Mouse (Mus musculus) neural tube, embryonic 14.5 days (tissue): ENCODE results near the gene Dchs2. TPM values are rescaled to one million over a fixed set of nuclear protein-coding genes. Genes with fewer than 3 reads are reported as not detected.

Source experiments
- ATAC-seq: fragments of 200-750 bp; cut with Nextera tagmentation; 2 replicates; pipeline ENCODE4 v1.8.0; 2017; ENCODE audit warnings: low read depth, mild to moderate bottlenecking, moderate TSS enrichment, moderate library complexity
- H3K27ac ChIP-seq: fragments of 300-500 bp; sonication (generic); 2 replicates; pipeline ENCODE4 v1.5.1; 2014; ENCODE audit warnings: low read depth, mild to moderate bottlenecking, control low read depth, low read length, moderate library complexity, mixed read lengths
- H3K27me3 ChIP-seq: fragments of 300-500 bp; sonication (generic); 2 replicates; pipeline ENCODE4 v1.6.1; 2014; ENCODE audit warnings: low read length; ENCODE audit not compliant: control insufficient read depth, insufficient read depth
- H3K36me3 ChIP-seq: fragments of 300-500 bp; sonication (generic); 2 replicates; pipeline ENCODE4 v1.6.1; 2014; ENCODE audit warnings: low read length, mixed read lengths; ENCODE audit not compliant: control insufficient read depth, insufficient read depth
- H3K4me1 ChIP-seq: fragments of 300-500 bp; sonication (generic); 2 replicates; pipeline ENCODE4 v1.6.1; 2014; ENCODE audit warnings: low read length; ENCODE audit not compliant: control insufficient read depth, insufficient read depth
- H3K4me2 ChIP-seq: fragments of 300-500 bp; sonication (generic); 2 replicates; pipeline ENCODE4 v1.6.1; 2014; ENCODE audit warnings: mild to moderate bottlenecking, low read depth, low read length, control low read depth
- H3K4me3 ChIP-seq: fragments of 300-500 bp; sonication (generic); 2 replicates; pipeline ENCODE4 v1.5.1; 2014; ENCODE audit warnings: low read depth, low read length, control low read depth, mixed read lengths
- H3K9ac ChIP-seq: fragments of 300-500 bp; sonication (generic); replicated peaks from 2 replicates; pipeline ENCODE4 v1.6.1; 2014; ENCODE audit warnings: low read depth, mild to moderate bottlenecking, control low read depth, low read length, mixed read lengths
- H3K9me3 ChIP-seq: fragments of 300-500 bp; sonication (generic); 2 replicates; pipeline ENCODE4 v1.6.1; 2016; ENCODE audit warnings: low read length; ENCODE audit not compliant: control insufficient read depth
- WGBS: fragments of 180-500 bp; shearing (Covaris S2); extraction: QIAGEN DNeasy Blood & Tissue Kit; methylation state at CpG from one replicate; pipeline ENCODE4 v1.1.7; 2014; 5-methylcytosine and 5-hydroxymethylcytosine counted together
- polyA plus RNA-seq: library from polyadenylated mRNA; unstranded; fragments of >200 nt; fragmentation: Nextera tagmentation; extraction: Ambion mirVana; gene quantifications from 2 replicates; pipeline ENCODE4 v1.2.1, GENCODE M21; 2014

Gene Dchs2
- polyA plus RNA-seq, 1 experiment from 2014 or later, result 3.1 TPM

GRCm38 (mm10) chr3:83138820-83139219 lies 11.1 kb downstream of the Dchs2 start:
- WGBS, result 84% methylated on average over 2 of the region's 2 CpGs
- no peaks in the 10 kb centered on the region for H3K9me3 ChIP-seq
- H3K4me3 ChIP-seq, result no peak overlapping the region
- no peak for ATAC-seq
- no peaks in the 10 kb centered on the region for H3K4me1 ChIP-seq
- no peak overlapping the region for H3K4me2 ChIP-seq
- H3K27me3 ChIP-seq, result no peaks in the 10 kb centered on the region
- H3K36me3 ChIP-seq, result no peaks in the 10 kb centered on the region
- H3K27ac ChIP-seq, result no peak overlapping the region
- no peak overlapping the region for H3K9ac ChIP-seq

GRCm38 (mm10) chr3:83145610-83146009 lies 17.9 kb downstream of the Dchs2 start:
- Histone ChIP-seq H3K27ac (no peak overlapping the region), H3K4me2 (no peak overlapping the region), H3K9me3 (no peaks in the 10 kb centered on the region), H3K4me1 (no peaks in the 10 kb centered on the region), H3K9ac (no peak overlapping the region), H3K27me3 (no peaks in the 10 kb centered on the region), H3K36me3 (no peaks in the 10 kb centered on the region), H3K4me3 (no peak overlapping the region)
- 34% methylated on average over 3 of the region's 3 CpGs for WGBS
- ATAC-seq, result no peak

DNA sequence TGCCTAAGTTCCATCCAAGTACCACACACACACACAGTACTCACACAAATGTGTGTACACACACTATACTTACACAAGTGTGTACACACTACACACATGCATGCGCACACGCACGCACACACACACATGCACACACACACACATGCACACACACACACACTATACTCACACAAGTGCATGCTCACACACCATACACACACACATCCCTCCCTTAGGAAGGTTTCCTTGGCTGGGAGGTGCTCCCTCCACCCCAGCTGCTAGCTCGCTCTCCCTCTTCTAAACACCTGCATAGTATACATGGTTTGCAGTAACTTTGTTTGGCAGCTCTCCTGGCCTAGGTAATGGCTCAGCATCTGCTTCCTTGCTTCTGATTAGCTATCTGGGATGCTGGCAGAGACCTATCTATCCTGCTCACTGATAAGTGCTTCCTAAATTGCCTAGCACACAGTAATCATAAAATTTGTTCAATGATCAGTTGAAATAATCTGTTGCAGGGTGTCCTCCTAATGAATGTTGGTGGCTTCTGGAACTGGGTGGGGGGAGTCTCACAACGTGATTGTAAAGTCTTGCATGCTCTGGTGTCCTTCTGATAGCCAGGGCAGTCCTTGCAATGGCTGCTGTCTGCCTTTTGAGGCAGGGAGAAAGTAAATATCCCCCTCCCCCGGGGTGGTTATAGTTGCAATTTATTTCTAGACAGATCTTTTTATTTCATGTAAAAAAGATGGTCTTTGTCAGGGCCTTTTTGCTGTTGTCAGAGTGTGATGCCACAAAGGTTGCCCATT lies 19.7 kb downstream of the Dchs2 start:
- Histone ChIP-seq H3K4me1 (no peaks in the 10 kb centered on the region), H3K9me3 (no peaks in the 10 kb centered on the region), H3K27ac (no peak overlapping the region), H3K27me3 (no peaks in the 10 kb centered on the region), H3K4me3 (no peak overlapping the region), H3K4me2 (no peak overlapping the region), H3K9ac (no peak overlapping the region), H3K36me3 (no peaks in the 10 kb centered on the region)
- peak; percentile 50; the same call in 1 of the 2 replicates for ATAC-seq
- 65% methylated on average over 6 of the region's 6 CpGs for WGBS

- no peak overlapping the region for H3K4me2 ChIP-seq
- ATAC-seq, result no peak
- no peaks in the 10 kb centered on the region for H3K36me3 ChIP-seq
- no peak overlapping the region for H3K4me3 ChIP-seq
- no peaks in the 10 kb centered on the region for H3K4me1 ChIP-seq
- H3K9ac ChIP-seq, result no peak overlapping the region
- H3K27ac ChIP-seq, result no peak overlapping the region
- no peaks in the 10 kb centered on the region for H3K27me3 ChIP-seq
- H3K9me3 ChIP-seq, result no peaks in the 10 kb centered on the region
- WGBS, result 11% methylated on average over 4 of the region's 4 CpGs
These were observed 20.3 kb downstream of the Dchs2 start for GRCm38 (mm10) chr3:83148055-83148447.

- Histone ChIP-seq H3K27ac (no peak overlapping the region), H3K4me3 (no peak overlapping the region), H3K9me3 (no peaks in the 10 kb centered on the region), H3K36me3 (no peaks in the 10 kb centered on the region), H3K27me3 (no peaks in the 10 kb centered on the region), H3K4me2 (no peak overlapping the region), H3K9ac (no peak overlapping the region), H3K4me1 (no peaks in the 10 kb centered on the region)
- 60% methylated on average over 3 of the region's 3 CpGs for WGBS
- no peak for ATAC-seq
These were observed 20.8 kb downstream of the Dchs2 start for GRCm38 (mm10) chr3:83148508-83148907.

GRCm38 (mm10) chr3:83155600-83155999 lies 27.9 kb downstream of the Dchs2 start:
- no peak overlapping the region for H3K27ac ChIP-seq
- 33% methylated on average over 4 of the region's 4 CpGs for WGBS
- no peaks in the 10 kb centered on the region for H3K9me3 ChIP-seq
- no peak overlapping the region for H3K4me2 ChIP-seq
- ATAC-seq, result no peak
- no peaks in the 10 kb centered on the region for H3K27me3 ChIP-seq
- no peak overlapping the region for H3K9ac ChIP-seq
- no peak overlapping the region for H3K4me3 ChIP-seq
- H3K36me3 ChIP-seq, result no peaks in the 10 kb centered on the region
- H3K4me1 ChIP-seq, result no peaks in the 10 kb centered on the region; the same call in 1 of the 2 replicates

GRCm38 (mm10) chr3:83156165-83156564 lies 28.4 kb downstream of the Dchs2 start:
- Histone ChIP-seq H3K4me3 (no peak overlapping the region), H3K9me3 (no peaks in the 10 kb centered on the region), H3K9ac (no peak overlapping the region), H3K4me1 (no peaks in the 10 kb centered on the region; the same call in 1 of the 2 replicates), H3K4me2 (no peak overlapping the region), H3K36me3 (no peaks in the 10 kb centered on the region), H3K27me3 (no peaks in the 10 kb centered on the region), H3K27ac (no peak overlapping the region)
- no peak for ATAC-seq
- WGBS, result 72% methylated on average over 4 of the region's 4 CpGs

GRCm38 (mm10) chr3:83161542-83162231 lies 33.9 kb downstream of the Dchs2 start:
- WGBS, result 67% methylated on average over 6 of the region's 6 CpGs
- ATAC-seq, result peak; percentile 63; the same call in 1 of the 2 replicates
- Histone ChIP-seq H3K4me3 (no peak overlapping the region), H3K4me1 (no peaks in the 10 kb centered on the region), H3K4me2 (no peak overlapping the region), H3K9ac (no peak overlapping the region), H3K36me3 (no peaks in the 10 kb centered on the region), H3K9me3 (no peaks in the 10 kb centered on the region), H3K27ac (no peak overlapping the region), H3K27me3 (no peaks in the 10 kb centered on the region)

GRCm38 (mm10) chr3:83163676-83164075 lies 35.9 kb downstream of the Dchs2 start:
- WGBS, result 60% methylated on average over 3 of the region's 3 CpGs
- no peak overlapping the region for H3K4me3 ChIP-seq

More at GRCm38 (mm10) chr3:83163676-83164075, 35.9 kb downstream of the Dchs2 start:
- Histone ChIP-seq H3K9me3 (no peaks in the 10 kb centered on the region), H3K36me3 (no peaks in the 10 kb centered on the region), H3K9ac (no peak overlapping the region), H3K4me1 (no peaks in the 10 kb centered on the region), H3K4me2 (no peak overlapping the region), H3K27ac (no peak overlapping the region), H3K27me3 (no peaks in the 10 kb centered on the region)
- ATAC-seq, result no peak
